Mouse (Mus musculus) subcutaneous adipose tissue, adult 2 months (tissue): ENCODE data around the gene Gpr137c. TPM values are rescaled to one million over a fixed set of nuclear protein-coding genes. Genes with fewer than 3 reads are reported as not detected.

Experiments
- polyA plus RNA-seq: library from polyadenylated mRNA; depleted of rRNA; stranded (reverse); fragments of >200 nt; gene quantifications from 2 replicates; pipeline ENCODE4 v1.2.3, GENCODE M21; 2012; ENCODE audit warnings: low replicate concordance; rRNA removed

Gene Gpr137c
- 1.2 and 2.4 TPM in 2 replicates for polyA plus RNA-seq

GRCm38 (mm10) chr14:45219281-45220089 is at the start of gene Gpr137c:
Gene Gpr137c (plus strand): TSS chr14:45219717.

GRCm38 (mm10) chr14:45220090-45220956 is 806 bp downstream of the Gpr137c start, which contains the start of gene Txndc16:
Gene Txndc16 (minus strand): TSS chr14:45220328.

GRCm38 (mm10) chr14:45318426-45319236 is 99.1 kb downstream of the Gpr137c start, which contains the start of gene Ero1l:
Gene Ero1l (minus strand): TSS chr14:45318771.

GRCm38 (mm10) chr14:45329589-45330181 is 110.2 kb downstream of the Gpr137c start, which contains the start of gene Psmc6:
Gene Psmc6 (plus strand): TSS chr14:45329788.

Other genes with a start within 250 kb of the Gpr137c start
- 4.0 and 4.2 TPM in 2 replicates for gene Ptger2, start 231.5 kb upstream of the Gpr137c start, polyA plus RNA-seq
- gene Txndc16, start 611 bp downstream of the Gpr137c start, polyA plus RNA-seq, result 5.7 and 8.5 TPM in 2 replicates
- 7.2 and 9.7 TPM in 2 replicates for gene Ero1l, start 99.1 kb downstream of the Gpr137c start, polyA plus RNA-seq
- gene Psmc6, start 110.1 kb downstream of the Gpr137c start, polyA plus RNA-seq, result 30.6 and 43.4 TPM in 2 replicates
- gene Styx, start 131.4 kb downstream of the Gpr137c start, polyA plus RNA-seq, result 2.5 and 9.7 TPM in 2 replicates
- gene Gnpnat1, start 185.2 kb downstream of the Gpr137c start, polyA plus RNA-seq, result 4.2 and 6.0 TPM in 2 replicates